Mouse (Mus musculus) Patski (cell line): ENCODE results near the gene Ganab. TPM values are rescaled to one million over a fixed set of nuclear protein-coding genes. Genes with fewer than 3 reads are reported as not detected.

Source experiments
- ATAC-seq: fragments of 100-300 bp; one replicate; pipeline ENCODE4 v1.8.0; 2021
- CTCF ChIA-PET: fragments of 350-600 bp; sonication (Branson Sonifier 250); formaldehyde crosslinking; loops from one replicate; lab custom pipeline; 2022; ENCODE audit warnings: inconsistent platforms; lab: Charles Lee
- POLR2A ChIA-PET: fragments of 350-600 bp; sonication (Branson Sonifier 250); formaldehyde crosslinking; loops from one replicate; lab custom pipeline; 2022; ENCODE audit warnings: antibody characterized with exemption, inconsistent platforms; lab: Charles Lee
- DNase-seq: peaks from one replicate; pipeline ENCODE4 v3.0.0-alpha.2; 2011; ENCODE audit warnings: low read depth, low spot score
- H3K27me3 ChIP-seq: fragments of 371-371 bp; one replicate; pipeline ENCODE4 v1.5.1; 2021
- CTCF ChIP-seq: fragments of 100-300 bp; IDR thresholded peaks from one replicate; pipeline ENCODE4 v1.5.1; 2021
- in situ Hi-C: fragments of 300-500 bp; cut with MboI; formaldehyde crosslinking; loops from 3 replicates; pipeline ENCODE4 v1.11.1; 2018; ENCODE audit warnings: low pct_unique_long_range_greater_than_20kb, mixed read lengths
- polyA plus RNA-seq: library from polyadenylated mRNA; unstranded; gene quantifications from one replicate; pipeline ENCODE4 v1.2.3, GENCODE M21; 2021

Ganab gene
- polyA plus RNA-seq, 1 experiment from 2014 or later = 308 TPM

DNA sequence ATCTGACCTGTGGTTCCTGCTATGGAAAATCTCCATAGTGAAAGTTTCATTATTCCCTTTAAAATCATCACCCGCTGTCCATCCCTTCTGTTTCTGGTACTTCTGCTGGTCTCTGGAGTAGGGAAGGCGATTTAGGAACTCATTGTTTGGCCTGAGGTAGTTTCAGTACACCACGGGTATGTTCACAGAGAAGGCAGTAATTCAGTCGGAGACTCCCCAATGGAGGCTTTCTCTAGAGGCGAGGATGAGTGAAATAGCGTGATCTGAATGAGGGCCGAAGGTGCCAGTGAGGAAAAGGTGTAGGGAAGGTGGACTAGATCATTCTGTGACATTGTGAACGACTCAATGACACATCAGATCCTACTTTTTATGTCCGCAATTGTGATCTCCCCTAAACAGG, 56.3 kb downstream of the Ganab start:
- DNase-seq (no peak), ATAC-seq (no peak)
- POLR2A ChIA-PET = no interaction called here
- no peaks in the 10 kb centered on the region for H3K27me3 ChIP-seq
- TF ChIP-seq CTCF = no peak
- in situ Hi-C loops = no loop called here
- CTCF ChIA-PET = interaction anchor here (1.2 kb wide), 1 partner anchor 105 kb away, joined by 3 read pairs; no protein-coding TSS in a partner anchor

DNA sequence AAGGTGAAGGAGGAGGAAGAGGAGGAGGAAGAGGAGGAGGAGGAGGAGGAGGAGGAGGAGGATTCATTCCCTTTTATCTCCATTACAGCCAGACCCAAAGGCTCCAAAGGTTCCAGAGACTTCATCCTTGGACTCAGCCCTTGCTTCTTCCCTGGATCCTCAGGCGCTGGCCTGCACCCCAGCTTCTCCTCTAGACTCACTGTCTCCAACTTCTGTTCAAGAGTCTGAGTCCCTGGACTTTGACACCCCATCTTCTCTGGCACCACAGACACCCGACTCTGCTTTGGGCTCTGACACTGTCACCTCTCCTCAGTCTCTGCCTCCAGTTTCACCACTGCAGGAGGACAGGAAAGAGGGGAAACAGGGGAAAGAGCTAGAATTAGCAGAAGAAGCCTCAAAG, 64.4 kb downstream of the Ganab start:
- ChIA-PET CTCF (interaction anchor here (1.2 kb wide), 1 partner anchor 120 kb away, joined by 3 read pairs; no protein-coding TSS in a partner anchor), POLR2A (interaction anchor here (1.1 to 1.3 kb wide), 2 partner anchors 9 to 19 kb away, joined by 3 to 4 read pairs; no protein-coding TSS in a partner anchor)
- no peaks in the 10 kb centered on the region for H3K27me3 ChIP-seq
- in situ Hi-C loops = no loop called here
- TF ChIP-seq CTCF = no peak
- ATAC-seq (no peak), DNase-seq (no peak)

DNA sequence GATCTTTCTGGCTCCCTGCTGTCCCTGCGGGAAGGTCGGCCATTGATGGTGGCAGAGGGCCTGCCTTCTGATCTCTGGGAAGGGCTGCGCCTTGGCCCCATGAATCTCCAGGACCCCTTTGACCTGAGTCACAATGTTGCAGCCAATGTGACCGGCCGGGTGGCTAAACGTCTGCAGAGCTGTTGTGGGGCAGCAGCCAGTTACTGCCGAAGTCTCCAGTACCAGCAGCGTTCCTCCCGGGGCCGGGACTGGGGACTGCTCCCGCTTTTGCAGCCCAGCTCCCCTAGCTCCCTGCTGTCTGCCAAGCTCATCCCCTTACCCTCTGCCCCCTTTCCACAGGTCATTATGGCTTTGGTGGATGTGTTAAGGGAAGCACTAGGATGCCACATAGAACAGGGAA, 67.2 kb downstream of the Ganab start:
- POLR2A ChIA-PET = interaction anchor here (1.5 to 2.3 kb wide), 3 partner anchors 9 to 46 kb away, joined by 4 to 15 read pairs (median 5); no protein-coding TSS in a partner anchor
- no peak for ATAC-seq

DNA sequence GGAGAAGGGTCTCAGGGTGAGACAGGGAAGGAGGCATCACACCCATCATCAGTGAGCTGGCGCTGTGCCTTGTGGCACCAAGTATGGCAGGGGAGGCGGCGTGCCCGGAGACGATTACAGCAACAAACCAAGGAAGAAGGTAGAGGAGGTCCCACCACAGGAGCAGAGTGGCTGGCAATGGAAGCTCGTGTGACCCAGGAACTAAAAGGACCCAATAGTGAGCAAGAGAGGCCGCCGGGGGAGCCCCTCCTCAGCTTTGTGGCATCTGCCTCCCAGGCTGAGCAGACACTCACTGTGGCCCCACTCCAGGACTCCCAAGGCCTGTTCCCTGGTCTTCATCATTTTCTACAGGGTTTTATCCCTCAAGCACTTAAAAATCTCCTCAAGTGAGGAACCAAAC, 67.9 kb downstream of the Ganab start:
- ATAC-seq = no peak
- in situ Hi-C loops = no loop called here
- H3K27me3 ChIP-seq = no peaks in the 10 kb centered on the region
- CTCF ChIA-PET = interaction anchor here (0.8 to 1.1 kb wide), 5 partner anchors 9 to 117 kb away, joined by 3 to 6 read pairs (median 3); partner anchors contain the start of gene B3gat3
- POLR2A ChIA-PET = interaction anchor here (0.5 to 2.3 kb wide), 4 partner anchors 10 to 84 kb away, joined by 4 to 15 read pairs (median 6); no protein-coding TSS in a partner anchor
- DNase-seq = no peak
- no peak for TF ChIP-seq CTCF

More for the DNA sequence above, 67.2 kb downstream of the Ganab start:
- no peaks in the 10 kb centered on the region for H3K27me3 ChIP-seq
- in situ Hi-C loops = no loop called here
- CTCF ChIA-PET = interaction anchor here (0.6 kb wide), 1 partner anchor 11 kb away, joined by 3 read pairs; no protein-coding TSS in a partner anchor
- TF ChIP-seq CTCF = no peak
- DNase-seq = no peak

DNA sequence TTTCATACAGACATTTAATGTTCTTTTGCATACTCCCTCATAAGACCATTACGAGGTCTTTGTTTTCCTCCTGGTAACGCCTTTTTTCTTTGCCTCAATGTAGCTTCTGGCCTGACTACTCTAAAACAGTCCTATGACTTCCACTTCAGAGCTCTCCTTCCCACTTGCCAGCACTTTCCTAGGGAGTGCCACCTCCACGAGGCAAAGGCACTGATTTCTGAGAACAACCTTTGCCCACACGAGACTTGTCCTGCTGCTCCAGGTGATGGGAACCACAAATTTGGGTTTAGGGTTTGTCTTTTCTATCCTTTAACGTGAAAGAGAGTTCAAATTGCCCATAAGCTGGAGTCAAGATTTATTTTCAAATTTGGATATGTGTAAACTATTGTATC, 68.3 kb downstream of the Ganab start:
- ChIA-PET POLR2A (interaction anchor here (0.5 to 2.3 kb wide), 4 partner anchors 10 to 85 kb away, joined by 3 to 15 read pairs (median 5); no protein-coding TSS in a partner anchor), CTCF (interaction anchor here (0.8 to 1.1 kb wide), 6 partner anchors 9 to 143 kb away, joined by 3 to 6 read pairs (median 3); partner anchors contain the start of gene B3gat3)
- in situ Hi-C loops = no loop called here
- no peak for TF ChIP-seq CTCF
- ATAC-seq = no peak
- no peaks in the 10 kb centered on the region for H3K27me3 ChIP-seq
- DNase-seq = no peak

Other genes starting within 250 kb of the Ganab start
- gene Chrm1, start 234.3 kb upstream of the Ganab start, polyA plus RNA-seq = 0.01 TPM
- 807 TPM for gene Slc3a2, start 174.7 kb upstream of the Ganab start, polyA plus RNA-seq
- gene Wdr74, start 162.2 kb upstream of the Ganab start, polyA plus RNA-seq = 64.7 TPM
- gene 1700092M07Rik, start 157.4 kb upstream of the Ganab start, polyA plus RNA-seq = 0.86 TPM
- gene Stx5a, start 156.7 kb upstream of the Ganab start, polyA plus RNA-seq = 116 TPM
- gene Nxf1, start 141.0 kb upstream of the Ganab start, polyA plus RNA-seq = 164 TPM
- gene Tmem223, start 127.1 kb upstream of the Ganab start, polyA plus RNA-seq = 74.3 TPM
- gene Tmem179b, start 123.6 kb upstream of the Ganab start, polyA plus RNA-seq = 58.9 TPM
- gene Taf6l, start 111.7 kb upstream of the Ganab start, polyA plus RNA-seq = 25.8 TPM
- gene Polr2g, start 99.5 kb upstream of the Ganab start, polyA plus RNA-seq = 148 TPM
- 5.0 TPM for gene Zbtb3, start 95.5 kb upstream of the Ganab start, polyA plus RNA-seq
- gene Ttc9c, start 78.7 kb upstream of the Ganab start, polyA plus RNA-seq = 51.4 TPM
- gene Hnrnpul2, start 78.1 kb upstream of the Ganab start, polyA plus RNA-seq = 136 TPM
- gene AC129217.1, start 68.3 kb upstream of the Ganab start, polyA plus RNA-seq = 3.3 TPM
- gene Bscl2, start 60.6 kb upstream of the Ganab start, polyA plus RNA-seq = 4.1 TPM
- 0.50 TPM for gene Gng3, start 58.9 kb upstream of the Ganab start, polyA plus RNA-seq
- 0.10 TPM for gene Lrrn4cl, start 47.3 kb upstream of the Ganab start, polyA plus RNA-seq
- gene Ubxn1, start 26.6 kb upstream of the Ganab start, polyA plus RNA-seq = 270 TPM
- gene Uqcc3, start 17.1 kb upstream of the Ganab start, polyA plus RNA-seq = 50.7 TPM
- 15.4 TPM for gene Lbhd1, start 14.3 kb upstream of the Ganab start, polyA plus RNA-seq
- not detected for gene Gm49403, start 14.1 kb upstream of the Ganab start, polyA plus RNA-seq
- 69.6 TPM for gene 1810009A15Rik, start 9.2 kb upstream of the Ganab start, polyA plus RNA-seq
- 5.9 TPM for gene Gm49416, start 9.1 kb upstream of the Ganab start, polyA plus RNA-seq
- 31.2 TPM for gene Ints5, start 5.1 kb upstream of the Ganab start, polyA plus RNA-seq
- gene B3gat3, start 22.3 kb downstream of the Ganab start, polyA plus RNA-seq = 53.3 TPM
- 9.1 TPM for gene Rom1, start 31.3 kb downstream of the Ganab start, polyA plus RNA-seq
- 56.5 TPM for gene Eml3, start 31.5 kb downstream of the Ganab start, polyA plus RNA-seq
- gene Mta2, start 43.8 kb downstream of the Ganab start, polyA plus RNA-seq = 141 TPM
- 24.6 TPM for gene Tut1, start 55.8 kb downstream of the Ganab start, polyA plus RNA-seq
- 419 TPM for gene Eef1g, start 69.0 kb downstream of the Ganab start, polyA plus RNA-seq
- 57.7 TPM for gene Ahnak, start 91.2 kb downstream of the Ganab start, polyA plus RNA-seq
- gene Scgb1a1, start 189.9 kb downstream of the Ganab start, polyA plus RNA-seq = not detected
- gene Asrgl1, start 237.6 kb downstream of the Ganab start, polyA plus RNA-seq = 9.5 TPM